Mouse (Mus musculus) lung, adult 2 months (tissue): ENCODE results near the gene Tead4.

Experiments
- CTCF ChIP-seq: fragments of 200-500 bp; IDR thresholded peaks from 2 replicates; pipeline ENCODE4 v1.5.1; 2011; ENCODE audit warnings: mild to moderate bottlenecking, low read length, control low read depth; ENCODE audit not compliant: insufficient read depth
- POLR2A ChIP-seq: fragments of 200-500 bp; IDR thresholded peaks from 2 replicates; pipeline ENCODE4 v1.6.1; 2011; ENCODE audit warnings: low read depth, mild to moderate bottlenecking, control low read depth, low read length, borderline replicate concordance; ENCODE audit errors: extremely low read depth

DNA sequence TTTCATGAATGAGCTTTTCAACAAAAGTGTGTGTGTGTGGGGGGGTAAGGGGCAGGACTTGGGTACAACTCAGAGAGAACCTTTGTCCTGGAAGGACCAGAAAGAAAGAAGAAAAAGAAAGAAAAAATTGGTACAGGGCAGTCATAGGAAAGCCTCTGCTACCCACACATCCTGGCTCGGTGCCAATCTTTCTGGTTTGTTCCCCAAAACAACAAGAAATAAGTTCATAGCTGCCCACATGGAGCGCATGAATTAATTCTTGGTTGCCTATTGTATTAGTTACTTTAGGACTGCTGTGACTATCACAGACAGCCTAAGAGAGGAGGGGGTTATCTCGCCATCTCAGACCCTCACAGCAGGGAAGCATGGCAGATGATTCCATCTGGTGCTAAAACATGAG lies 68.9 kb downstream of the Tead4 start:
- TF ChIP-seq POLR2A (no peak), CTCF (no peak)
